Mouse (Mus musculus): ENCODE results near the gene Mfap3l. TPM values are rescaled to one million over a fixed set of nuclear protein-coding genes. Genes with fewer than 3 reads are reported as not detected.

Gene Mfap3l
- polyA plus RNA-seq, 1 experiment from 2014 or later = 7.6 TPM

- no peak overlapping the region for H3K27ac ChIP-seq (replicated peaks)
- DNase-seq (ENCODE audit: low spot score) (peak; percentile 48), ATAC-seq (ENCODE audit: low FRiP score, low TSS enrichment) (no peak)
- WGBS = 1% methylated on average over 13 of the region's 13 CpGs
- peak overlapping the region; percentile 98 for H3K4me2 ChIP-seq (replicated peaks; ENCODE audit: low read depth)
- peak overlapping the region; percentile 41; the same call in 1 of the 2 replicates for H3K9ac ChIP-seq (ENCODE audit: low read length)
- H3K36me3 ChIP-seq (ENCODE audit: control insufficient read depth, insufficient read depth, low read length) = no peaks in the 10 kb centered on the region
- 0 out of 2 replicates have a peak, but pooled peaks cover 6% of the 10 kb centered on the region for H3K4me1 ChIP-seq (replicated peaks; ENCODE audit: control insufficient read depth, insufficient read depth)
- TF ChIP-seq EP300 (optimal IDR thresholded peaks at IDR 0.05) (no peak), CTCF (IDR thresholded peaks at IDR 0.05; ENCODE audit: low read depth) (no peak)
- no peaks in the 10 kb centered on the region for H3K27me3 ChIP-seq (ENCODE audit: control insufficient read depth, insufficient read depth, low read length)
- peak overlapping the region; percentile 60 for H3K4me3 ChIP-seq (ENCODE audit: low read depth, low read length)
- H3K9me3 ChIP-seq (ENCODE audit: control insufficient read depth, low read length) = no peaks in the 10 kb centered on the region
Measured at GRCm38 (mm10) chr8:60631504-60631934, 1.1 kb upstream of the Mfap3l start.

- H3K36me3 ChIP-seq (ENCODE audit: control insufficient read depth, insufficient read depth, low read length) = no peaks in the 10 kb centered on the region
- TF ChIP-seq EP300 (optimal IDR thresholded peaks at IDR 0.05) (no peak), CTCF (IDR thresholded peaks at IDR 0.05; ENCODE audit: low read depth) (peak; percentile 40)
- no peak; the same call in 1 of the 2 replicates for ATAC-seq (ENCODE audit: low FRiP score, low TSS enrichment)
- H3K9ac ChIP-seq (ENCODE audit: low read length) = peak overlapping the region; percentile 65
- no peak for DNase-seq (ENCODE audit: low spot score)
- peak overlapping the region; percentile 45; the same call in 1 of the 2 replicates for H3K27ac ChIP-seq (replicated peaks)
- H3K9me3 ChIP-seq (ENCODE audit: control insufficient read depth, low read length) = no peaks in the 10 kb centered on the region
- H3K4me3 ChIP-seq (ENCODE audit: low read depth, low read length) = peak overlapping the region; percentile 60
- 0 out of 2 replicates have a peak, but pooled peaks cover 6% of the 10 kb centered on the region for H3K4me1 ChIP-seq (replicated peaks; ENCODE audit: control insufficient read depth, insufficient read depth)
- peak overlapping the region; percentile 98 for H3K4me2 ChIP-seq (replicated peaks; ENCODE audit: low read depth)
- H3K27me3 ChIP-seq (ENCODE audit: control insufficient read depth, insufficient read depth, low read length) = no peaks in the 10 kb centered on the region
- WGBS = 0% methylated on average over 55 of the region's 56 CpGs
Measured at GRCm38 (mm10) chr8:60632933-60633655, 467 bp downstream of the Mfap3l start.

- Histone ChIP-seq H3K4me2 (replicated peaks; ENCODE audit: low read depth) (no peak overlapping the region), H3K9ac (ENCODE audit: low read length) (no peak overlapping the region), H3K27me3 (ENCODE audit: control insufficient read depth, insufficient read depth, low read length) (no peaks in the 10 kb centered on the region), H3K4me1 (replicated peaks; ENCODE audit: control insufficient read depth, insufficient read depth) (0 out of 2 replicates have a peak, but pooled peaks cover 6% of the 10 kb centered on the region), H3K4me3 (ENCODE audit: low read depth, low read length) (no peak overlapping the region), H3K36me3 (ENCODE audit: control insufficient read depth, insufficient read depth, low read length) (no peaks in the 10 kb centered on the region), H3K9me3 (ENCODE audit: control insufficient read depth, low read length) (no peaks in the 10 kb centered on the region), H3K27ac (replicated peaks) (no peak overlapping the region)
- DNase-seq (ENCODE audit: low spot score) = no peak
- 74% methylated on average over 2 of the region's 2 CpGs for WGBS
- ATAC-seq (ENCODE audit: low FRiP score, low TSS enrichment) = no peak
- TF ChIP-seq EP300 (optimal IDR thresholded peaks at IDR 0.05) = no peak
- no peak for TF ChIP-seq CTCF (IDR thresholded peaks at IDR 0.05; ENCODE audit: low read depth)
Measured at GRCm38 (mm10) chr8:60634921-60635320, 2.3 kb downstream of the Mfap3l start.

GRCm38 (mm10) chr8:60635846-60636245, 3.2 kb downstream of the Mfap3l start:
- Histone ChIP-seq H3K9me3 (ENCODE audit: control insufficient read depth, low read length) (no peaks in the 10 kb centered on the region), H3K27me3 (ENCODE audit: control insufficient read depth, insufficient read depth, low read length) (no peaks in the 10 kb centered on the region), H3K27ac (replicated peaks) (no peak overlapping the region), H3K4me1 (replicated peaks; ENCODE audit: control insufficient read depth, insufficient read depth) (0 out of 2 replicates have a peak, but pooled peaks cover 6% of the 10 kb centered on the region), H3K4me3 (ENCODE audit: low read depth, low read length) (no peak overlapping the region), H3K9ac (ENCODE audit: low read length) (no peak overlapping the region), H3K36me3 (ENCODE audit: control insufficient read depth, insufficient read depth, low read length) (no peaks in the 10 kb centered on the region), H3K4me2 (replicated peaks; ENCODE audit: low read depth) (no peak overlapping the region)
- TF ChIP-seq EP300 (optimal IDR thresholded peaks at IDR 0.05) (no peak), CTCF (IDR thresholded peaks at IDR 0.05; ENCODE audit: low read depth) (no peak)
- no peak for ATAC-seq (ENCODE audit: low FRiP score, low TSS enrichment)
- no peak for DNase-seq (ENCODE audit: low spot score)

GRCm38 (mm10) chr8:60640046-60640445, 7.4 kb downstream of the Mfap3l start:
- H3K9me3 ChIP-seq (ENCODE audit: control insufficient read depth, low read length) = no peaks in the 10 kb centered on the region
- no peak overlapping the region for H3K9ac ChIP-seq (ENCODE audit: low read length)
- no peaks in the 10 kb centered on the region for H3K4me1 ChIP-seq (replicated peaks; ENCODE audit: control insufficient read depth, insufficient read depth)
- no peak for TF ChIP-seq CTCF (IDR thresholded peaks at IDR 0.05; ENCODE audit: low read depth)
- no peak for TF ChIP-seq EP300 (optimal IDR thresholded peaks at IDR 0.05)
- no peak overlapping the region for H3K4me2 ChIP-seq (replicated peaks; ENCODE audit: low read depth)
- H3K36me3 ChIP-seq (ENCODE audit: control insufficient read depth, insufficient read depth, low read length) = no peaks in the 10 kb centered on the region
- no peaks in the 10 kb centered on the region for H3K27me3 ChIP-seq (ENCODE audit: control insufficient read depth, insufficient read depth, low read length)
- H3K4me3 ChIP-seq (ENCODE audit: low read depth, low read length) = no peak overlapping the region
- ATAC-seq (ENCODE audit: low FRiP score, low TSS enrichment) = peak; percentile 38; the same call in 1 of the 2 replicates
- 80% methylated on average over 17 of the region's 17 CpGs for WGBS
- 0 out of 2 replicates have a peak overlapping the region, but pooled peaks have one; percentile 24 for H3K27ac ChIP-seq (replicated peaks)
- no peak for DNase-seq (ENCODE audit: low spot score)

GRCm38 (mm10) chr8:60643416-60644020, 10.9 kb downstream of the Mfap3l start:
- TF ChIP-seq CTCF (IDR thresholded peaks at IDR 0.05; ENCODE audit: low read depth) (no peak), EP300 (optimal IDR thresholded peaks at IDR 0.05) (no peak)
- Histone ChIP-seq H3K27ac (replicated peaks) (no peak overlapping the region), H3K4me2 (replicated peaks; ENCODE audit: low read depth) (no peak overlapping the region), H3K9me3 (ENCODE audit: control insufficient read depth, low read length) (no peaks in the 10 kb centered on the region), H3K4me1 (replicated peaks; ENCODE audit: control insufficient read depth, insufficient read depth) (no peaks in the 10 kb centered on the region), H3K4me3 (ENCODE audit: low read depth, low read length) (no peak overlapping the region), H3K27me3 (ENCODE audit: control insufficient read depth, insufficient read depth, low read length) (no peaks in the 10 kb centered on the region), H3K9ac (ENCODE audit: low read length) (no peak overlapping the region), H3K36me3 (ENCODE audit: control insufficient read depth, insufficient read depth, low read length) (no peaks in the 10 kb centered on the region)
- 71% methylated on average over 6 of the region's 6 CpGs for WGBS
- no peak for DNase-seq (ENCODE audit: low spot score)
- no peak for ATAC-seq (ENCODE audit: low FRiP score, low TSS enrichment)
